Mouse (Mus musculus): ENCODE results near the gene Ddi2. TPM values are rescaled to one million over a fixed set of nuclear protein-coding genes. Genes with fewer than 3 reads are reported as not detected.

The Ddi2 gene
- polyA plus RNA-seq, 1 experiment from 2014 or later: 25.6 TPM

DNA sequence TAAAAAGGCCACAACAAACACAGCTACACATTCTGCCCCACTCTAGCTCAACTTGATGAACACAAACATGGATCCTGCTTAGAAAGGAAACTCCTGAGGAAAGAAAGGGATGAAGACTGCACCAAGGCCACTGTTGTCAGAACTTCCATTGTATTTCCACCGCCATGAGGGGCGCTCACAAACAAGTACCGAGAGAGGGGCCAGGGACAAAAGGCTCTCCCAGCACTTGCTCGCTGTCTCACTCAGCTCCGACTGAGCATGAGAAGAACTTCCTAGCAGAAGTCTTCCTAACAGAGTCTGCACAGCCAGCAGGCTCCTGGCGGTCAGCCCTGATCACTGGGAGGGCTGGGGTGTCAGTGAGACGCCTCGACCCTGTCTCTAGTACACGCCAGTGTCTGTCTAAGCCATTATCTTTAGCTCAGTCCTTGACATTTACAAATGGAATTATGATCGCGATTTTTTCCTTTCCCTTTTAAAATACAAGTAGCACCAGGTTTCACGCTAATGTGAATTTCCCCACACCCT is 40.5 kb downstream of the Ddi2 start:
- no peaks in the 10 kb centered on the region for H3K4me1 ChIP-seq

DNA sequence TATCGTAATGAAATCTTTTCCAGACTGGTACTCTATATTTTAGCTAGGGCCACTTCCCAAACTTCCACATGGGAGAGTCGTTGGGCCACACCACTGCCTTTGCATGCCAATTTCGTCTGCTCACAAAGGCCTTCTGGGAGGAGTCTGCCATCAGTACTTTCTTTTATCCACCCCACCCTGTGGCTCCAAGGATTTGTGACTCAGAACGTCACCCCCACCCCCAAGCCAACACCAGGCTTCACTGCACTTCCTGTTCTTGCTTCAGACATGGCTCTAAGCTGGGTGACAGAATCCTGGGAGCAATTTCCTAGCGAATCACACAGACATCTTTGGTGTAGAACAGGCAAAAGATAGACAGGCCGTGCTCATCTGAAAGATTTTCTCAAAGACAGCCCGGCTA is 41.5 kb downstream of the Ddi2 start:
- H3K9me3 ChIP-seq: no peaks in the 10 kb centered on the region
- no peaks in the 10 kb centered on the region for H3K27me3 ChIP-seq (replicated peaks)
- no peak overlapping the region for H3K9ac ChIP-seq
- 62% methylated on average over 7 of the region's 7 CpGs for WGBS
- H3K4me3 ChIP-seq: no peak overlapping the region
- H3K27ac ChIP-seq: no peak overlapping the region
- H3K4me1 ChIP-seq: no peaks in the 10 kb centered on the region
- no peak for ATAC-seq (ENCODE audit: low FRiP score, low read depth)
- H3K36me3 ChIP-seq: peaks cover 43% of the 10 kb centered on the region
- no peak overlapping the region for H3K4me2 ChIP-seq (replicated peaks)

More for the DNA sequence above, 40.5 kb downstream of the Ddi2 start:
- Histone ChIP-seq H3K4me2 (replicated peaks) (no peak overlapping the region), H3K9me3 (no peaks in the 10 kb centered on the region), H3K36me3 (peaks cover 48% of the 10 kb centered on the region), H3K27ac (no peak overlapping the region), H3K27me3 (replicated peaks) (no peaks in the 10 kb centered on the region), H3K4me3 (no peak overlapping the region), H3K9ac (no peak overlapping the region)
- ATAC-seq (ENCODE audit: low FRiP score, low read depth): no peak
- 67% methylated on average over 12 of the region's 12 CpGs for WGBS

DNA sequence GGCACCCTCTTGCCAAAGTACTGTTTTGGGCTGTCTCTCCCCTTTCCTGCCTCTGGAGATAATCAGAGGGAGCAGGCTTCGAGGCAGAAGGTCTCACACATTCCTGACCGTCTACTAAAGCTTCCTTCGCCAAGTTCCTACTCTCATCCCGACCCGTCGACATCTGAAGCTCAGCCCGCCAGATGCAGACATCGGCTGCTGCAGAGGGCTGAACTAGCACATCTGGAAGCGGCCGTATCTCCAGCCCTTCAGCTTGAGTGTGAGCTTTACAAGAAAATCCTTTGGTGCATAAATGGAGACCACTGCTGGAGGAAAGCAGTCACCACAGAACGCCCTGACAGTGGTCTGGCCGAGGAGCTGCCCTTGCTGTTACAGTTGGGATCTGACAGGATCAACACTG is 42.3 kb downstream of the Ddi2 start:
- no peak overlapping the region for H3K4me3 ChIP-seq
- H3K27ac ChIP-seq: no peak overlapping the region
- no peak for ATAC-seq (ENCODE audit: low FRiP score, low read depth)
- H3K36me3 ChIP-seq: peaks cover 34% of the 10 kb centered on the region
- no peaks in the 10 kb centered on the region for H3K4me1 ChIP-seq
- H3K4me2 ChIP-seq (replicated peaks): no peak overlapping the region
- H3K27me3 ChIP-seq (replicated peaks): no peaks in the 10 kb centered on the region
- WGBS: 78% methylated on average over 12 of the region's 12 CpGs
- H3K9me3 ChIP-seq: no peaks in the 10 kb centered on the region
- H3K9ac ChIP-seq: no peak overlapping the region

GRCm38 (mm10) chr4:141679016-141679415 is 44.2 kb downstream of the Ddi2 start:
- 93% methylated on average over 2 of the region's 2 CpGs for WGBS
- no peaks in the 10 kb centered on the region for H3K4me1 ChIP-seq
- H3K27me3 ChIP-seq (replicated peaks): no peaks in the 10 kb centered on the region
- H3K9ac ChIP-seq: no peak overlapping the region
- peaks cover 17% of the 10 kb centered on the region for H3K36me3 ChIP-seq
- no peak overlapping the region for H3K4me3 ChIP-seq
- ATAC-seq (ENCODE audit: low FRiP score, low read depth): no peak
- no peaks in the 10 kb centered on the region for H3K9me3 ChIP-seq
- no peak overlapping the region for H3K27ac ChIP-seq
- H3K4me2 ChIP-seq (replicated peaks): no peak overlapping the region

DNA sequence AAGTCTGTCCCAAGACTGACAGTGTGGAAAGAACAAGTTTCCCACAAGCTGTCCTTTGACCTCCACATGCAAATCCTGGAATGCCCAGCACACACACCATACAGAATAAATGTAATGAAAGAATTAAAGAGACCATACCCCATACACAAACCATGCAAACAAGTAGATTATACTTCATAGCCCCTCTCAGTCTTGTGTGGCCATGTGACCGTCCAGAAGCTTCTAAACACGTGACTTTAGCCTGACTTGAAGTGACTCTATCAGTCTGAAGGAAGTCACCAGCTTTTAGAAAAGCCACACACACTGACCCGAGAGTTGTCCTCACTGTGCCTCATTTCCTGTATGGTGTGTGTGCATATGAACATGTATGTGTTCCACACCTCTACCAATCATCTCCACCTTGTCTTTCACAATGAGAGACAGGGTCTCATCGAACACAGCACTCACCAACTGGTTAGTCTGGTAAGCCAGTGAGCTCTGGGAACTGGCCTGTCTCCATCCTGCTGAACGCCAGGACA is 46.7 kb downstream of the Ddi2 start:
- Histone ChIP-seq H3K36me3 (no peaks in the 10 kb centered on the region), H3K27ac (no peak overlapping the region), H3K27me3 (replicated peaks) (no peaks in the 10 kb centered on the region), H3K4me1 (no peaks in the 10 kb centered on the region), H3K4me2 (replicated peaks) (no peak overlapping the region), H3K9ac (no peak overlapping the region), H3K9me3 (no peaks in the 10 kb centered on the region), H3K4me3 (no peak overlapping the region)
- 89% methylated on average over 5 of the region's 5 CpGs for WGBS
- ATAC-seq (ENCODE audit: low FRiP score, low read depth): no peak

- Histone ChIP-seq H3K9me3 (no peaks in the 10 kb centered on the region), H3K4me2 (replicated peaks) (no peak overlapping the region), H3K36me3 (no peaks in the 10 kb centered on the region), H3K4me3 (no peak overlapping the region), H3K27ac (no peak overlapping the region), H3K4me1 (no peaks in the 10 kb centered on the region), H3K9ac (no peak overlapping the region), H3K27me3 (replicated peaks) (no peaks in the 10 kb centered on the region)
- ATAC-seq (ENCODE audit: low FRiP score, low read depth): no peak
- WGBS: 80% methylated on average over 13 of the region's 13 CpGs
These were observed 50.9 kb downstream of the Ddi2 start for GRCm38 (mm10) chr4:141672325-141672724.

DNA sequence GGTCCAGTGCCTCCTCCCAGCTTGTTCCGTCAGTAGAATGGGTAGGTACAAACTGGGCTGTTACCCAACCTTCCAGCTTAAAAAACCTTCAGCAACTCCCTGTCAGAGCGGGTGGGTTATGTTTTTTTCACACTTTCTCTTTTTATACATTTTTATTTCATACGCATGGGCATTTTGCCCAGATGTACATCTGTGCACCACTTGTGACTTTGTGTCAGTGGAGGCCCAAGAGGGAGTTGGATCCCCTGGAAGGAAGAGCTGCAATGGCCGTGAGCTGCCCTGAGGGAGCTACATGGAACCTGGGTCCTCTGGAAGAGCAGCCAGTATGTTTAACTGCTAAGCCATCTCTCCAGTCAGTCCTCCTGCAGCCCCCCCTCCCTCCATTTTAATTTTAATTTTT is 51.8 kb downstream of the Ddi2 start:
- no peak for ATAC-seq (ENCODE audit: low FRiP score, low read depth)
- Histone ChIP-seq H3K9me3 (no peaks in the 10 kb centered on the region), H3K9ac (no peak overlapping the region), H3K27me3 (replicated peaks) (no peaks in the 10 kb centered on the region), H3K4me2 (replicated peaks) (no peak overlapping the region), H3K27ac (no peak overlapping the region), H3K4me1 (no peaks in the 10 kb centered on the region), H3K4me3 (no peak overlapping the region), H3K36me3 (no peaks in the 10 kb centered on the region)
- 85% methylated on average over 4 of the region's 4 CpGs for WGBS

DNA sequence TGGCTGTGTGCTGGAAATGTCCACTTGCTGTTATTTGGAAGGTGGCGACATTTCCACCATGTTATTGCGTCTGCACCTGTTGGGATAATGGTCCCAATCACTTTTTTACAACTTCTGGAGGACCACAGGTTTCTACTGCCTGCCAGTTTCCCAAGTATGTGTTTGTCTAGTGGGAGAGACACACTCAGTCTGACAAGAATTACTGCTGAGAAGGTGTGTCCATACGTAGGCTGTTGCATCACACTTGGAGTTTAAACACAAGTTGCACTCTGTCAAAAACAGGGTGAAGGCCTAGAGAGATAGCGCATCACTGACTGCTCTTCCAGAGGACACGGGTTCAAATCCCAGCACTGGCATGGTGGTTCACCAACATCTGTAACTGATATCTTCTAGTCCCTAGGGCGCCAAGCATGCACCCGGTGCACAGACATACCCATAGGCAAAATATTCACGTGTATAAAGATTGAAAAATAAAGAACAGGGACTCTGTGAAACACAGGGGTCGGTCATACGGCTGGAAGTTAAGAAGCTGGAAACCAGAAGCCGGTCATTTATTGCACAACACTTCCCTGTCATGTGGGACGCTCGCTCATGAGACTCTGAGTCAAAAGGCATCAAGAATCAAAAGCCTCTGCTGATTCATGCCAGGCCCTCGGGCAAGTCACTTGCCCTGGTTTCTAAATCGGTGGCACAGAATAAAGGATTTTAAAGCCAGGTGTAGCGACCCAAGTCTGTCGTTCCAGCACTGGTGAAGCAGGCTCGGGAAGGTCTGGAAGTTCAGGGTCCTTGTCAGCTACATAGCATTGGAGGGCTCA is 53.1 kb downstream of the Ddi2 start:
- no peak for ATAC-seq (ENCODE audit: low FRiP score, low read depth)
- Histone ChIP-seq H3K27ac (no peak overlapping the region), H3K4me1 (no peaks in the 10 kb centered on the region), H3K9me3 (no peaks in the 10 kb centered on the region), H3K9ac (no peak overlapping the region), H3K4me2 (replicated peaks) (no peak overlapping the region), H3K27me3 (replicated peaks) (no peaks in the 10 kb centered on the region), H3K36me3 (no peaks in the 10 kb centered on the region), H3K4me3 (no peak overlapping the region)
- 85% methylated on average over 18 of the region's 18 CpGs for WGBS

DNA sequence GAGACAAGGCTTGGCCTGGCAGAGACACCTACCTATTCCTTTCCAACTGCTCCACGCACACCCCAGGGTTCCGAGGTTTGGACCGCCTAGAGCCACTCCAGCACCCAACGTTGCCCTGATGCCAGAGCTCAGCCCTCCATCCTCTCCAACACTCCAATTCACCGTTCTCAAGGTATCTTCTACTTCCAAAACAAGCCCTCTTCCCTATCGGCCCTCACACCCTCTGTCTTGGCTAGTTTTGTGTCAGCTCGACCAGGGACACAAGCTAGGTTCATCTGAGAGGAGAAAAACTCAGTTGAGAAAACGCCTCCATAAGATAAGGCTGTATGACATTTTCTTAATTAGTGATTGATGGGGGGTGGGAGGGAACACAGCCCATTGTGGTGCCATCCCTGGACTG is 58.4 kb downstream of the Ddi2 start, which contains the start of gene Plekhm2:
Gene Plekhm2 (minus strand): TSS at position 101 of the 400 bp plus-strand sequence.
- H3K9me3 ChIP-seq: no peaks in the 10 kb centered on the region
- H3K4me1 ChIP-seq: peaks cover 16% of the 10 kb centered on the region
- H3K27ac ChIP-seq: no peak within 1 kb of the TSS
- 82% methylated on average over 8 of the region's 8 CpGs for WGBS
- no peak for ATAC-seq (ENCODE audit: low FRiP score, low read depth)
- H3K9ac ChIP-seq: peak within 1 kb of the TSS; percentile 86
- H3K4me2 ChIP-seq (replicated peaks): peak within 1 kb of the TSS; percentile 89
- H3K4me3 ChIP-seq: peak within 1 kb of the TSS; percentile 75
- H3K27me3 ChIP-seq (replicated peaks): no peaks in the 10 kb centered on the region
- peaks cover 12% of the 10 kb centered on the region; the same call in 1 of the 2 replicates for H3K36me3 ChIP-seq

DNA sequence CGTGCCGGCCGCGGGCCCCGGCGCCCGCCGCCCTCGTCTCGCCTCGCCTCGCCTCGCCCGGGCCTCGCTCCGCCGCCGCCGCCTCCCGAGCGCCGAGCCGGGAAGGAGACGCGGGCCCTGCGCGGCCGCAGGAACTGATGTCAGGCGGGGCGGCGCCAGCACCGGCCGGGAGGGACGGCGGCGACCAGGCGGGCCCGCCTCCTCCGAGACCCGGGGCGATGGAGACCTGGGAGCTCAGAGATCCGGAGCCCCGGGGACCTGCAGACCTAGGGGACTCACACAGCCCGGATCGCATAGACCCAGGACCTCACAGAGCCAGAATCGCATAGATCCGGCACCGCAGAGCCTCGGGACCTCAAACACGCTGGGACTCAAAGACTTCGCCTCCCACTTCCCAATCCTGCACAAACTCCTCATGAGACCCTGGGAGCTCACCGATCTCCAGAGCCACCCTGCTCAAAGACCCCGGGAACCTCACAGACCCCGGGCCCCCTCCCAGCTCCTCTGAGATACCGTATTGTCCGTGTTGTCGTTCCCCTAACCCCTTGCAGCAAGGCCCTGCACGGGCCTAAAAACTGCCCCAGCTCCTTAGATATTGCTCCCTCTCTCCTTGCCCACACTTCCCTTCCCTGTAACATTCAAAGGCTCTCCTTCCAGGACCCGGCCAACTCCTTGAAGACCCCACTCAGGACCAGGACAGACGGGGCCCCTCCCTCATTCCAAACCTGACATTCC is 59.0 kb downstream of the Ddi2 start:
- 1% methylated on average over 41 of the region's 60 CpGs for WGBS
- Histone ChIP-seq H3K4me2 (replicated peaks) (peak overlapping the region; percentile 89), H3K4me1 (peaks cover 16% of the 10 kb centered on the region), H3K9ac (peak overlapping the region; percentile 86), H3K9me3 (no peaks in the 10 kb centered on the region), H3K27ac (no peak overlapping the region), H3K27me3 (replicated peaks) (no peaks in the 10 kb centered on the region), H3K36me3 (peaks cover 15% of the 10 kb centered on the region), H3K4me3 (peak overlapping the region; percentile 75)
- ATAC-seq (ENCODE audit: low FRiP score, low read depth): peak; percentile 69

GRCm38 (mm10) chr4:141663122-141663931 is 59.9 kb downstream of the Ddi2 start:
- H3K36me3 ChIP-seq: peaks cover 19% of the 10 kb centered on the region
- 5% methylated on average over 44 of the region's 47 CpGs for WGBS
- H3K9me3 ChIP-seq: no peaks in the 10 kb centered on the region
- H3K9ac ChIP-seq: peak overlapping the region; percentile 86
- H3K4me2 ChIP-seq (replicated peaks): peak overlapping the region; percentile 89
- peak; percentile 59 for ATAC-seq (ENCODE audit: low FRiP score, low read depth)
- H3K27ac ChIP-seq: no peak overlapping the region
- H3K27me3 ChIP-seq (replicated peaks): no peaks in the 10 kb centered on the region
- peak overlapping the region; percentile 75 for H3K4me3 ChIP-seq
- peaks cover 16% of the 10 kb centered on the region for H3K4me1 ChIP-seq
